Mouse (Mus musculus) liver, embryonic 12.5 days (tissue): ENCODE measurements around the gene Vmn2r73. TPM values are rescaled to one million over a fixed set of nuclear protein-coding genes. Genes with fewer than 3 reads are reported as not detected.
"Not testable (repeated sequence)": the region's sequence is repeated elsewhere in the genome, so short reads cannot be mapped to it uniquely, and the experiment has no call there.

Experiments used
- ATAC-seq: fragments of 200-750 bp; cut with Nextera tagmentation; 2 replicates; pipeline ENCODE4 v1.8.0; 2017; ENCODE audit warnings: moderate number of reproducible peaks, mild to moderate bottlenecking, moderate library complexity
- H3K27ac ChIP-seq: fragments of 300-500 bp; sonication (generic); 2 replicates; pipeline ENCODE4 v1.5.1; 2016; ENCODE audit warnings: mild to moderate bottlenecking
- H3K27me3 ChIP-seq: fragments of 300-500 bp; sonication (generic); replicated peaks from 2 replicates; pipeline ENCODE4 v1.6.1; 2016; ENCODE audit warnings: mild to moderate bottlenecking, moderate library complexity
- H3K36me3 ChIP-seq: fragments of 300-500 bp; sonication (generic); 2 replicates; pipeline ENCODE4 v1.6.1; 2016; ENCODE audit warnings: mild to moderate bottlenecking, moderate library complexity
- H3K4me1 ChIP-seq: fragments of 300-500 bp; sonication (generic); 2 replicates; pipeline ENCODE4 v1.6.1; 2016
- H3K4me2 ChIP-seq: fragments of 300-500 bp; sonication (generic); 2 replicates; pipeline ENCODE4 v1.6.1; 2016; ENCODE audit warnings: mild to moderate bottlenecking, moderate library complexity
- H3K4me3 ChIP-seq: fragments of 300-500 bp; sonication (generic); 2 replicates; pipeline ENCODE4 v1.5.1; 2016; ENCODE audit warnings: mild to moderate bottlenecking, moderate library complexity
- H3K9ac ChIP-seq: fragments of 300-500 bp; sonication (generic); 2 replicates; pipeline ENCODE4 v1.6.1; 2016; ENCODE audit warnings: mild to moderate bottlenecking, moderate library complexity
- H3K9me3 ChIP-seq: fragments of 300-500 bp; sonication (generic); replicated peaks from 2 replicates; pipeline ENCODE4 v1.6.1; 2016; ENCODE audit warnings: mild to moderate bottlenecking, moderate library complexity
- WGBS: fragments of 180-500 bp; shearing (Covaris S2); methylation state at CpG from one replicate; pipeline ENCODE4 v1.1.7; 2016; ENCODE audit not compliant: insufficient replicate concordance; 5-methylcytosine and 5-hydroxymethylcytosine counted together
- polyA plus RNA-seq: library from polyadenylated mRNA; unstranded; fragments of >200 nt; fragmentation: Nextera tagmentation; extraction: Ambion mirVana; gene quantifications from 2 replicates; pipeline ENCODE4 v1.2.1, GENCODE M21; 2016

The Vmn2r73 gene
- not detected in 2 replicates for polyA plus RNA-seq

- Histone ChIP-seq H3K27ac (no peak within 1 kb of the TSS), H3K4me3 (no peak within 1 kb of the TSS), H3K9ac (no peak within 1 kb of the TSS), H3K9me3 (no peaks in the 10 kb centered on the region), H3K36me3 (no peaks in the 10 kb centered on the region), H3K4me2 (no peak within 1 kb of the TSS), H3K27me3 (no peaks in the 10 kb centered on the region), H3K4me1 (no peaks in the 10 kb centered on the region)
- 70% methylated on average over 1 of the region's 1 CpGs for WGBS
- ATAC-seq = no peak
Observed at GRCm38 (mm10) chr7:85876166-85876565, at the start of gene Vmn2r73. Vmn2r73 (minus strand) TSS chr7:85876266.

- H3K27me3 ChIP-seq = no peaks in the 10 kb centered on the region
- H3K9me3 ChIP-seq = no peaks in the 10 kb centered on the region
- WGBS = 26% methylated on average over 2 of the region's 2 CpGs
- no peak for ATAC-seq
- no peak overlapping the region for H3K4me3 ChIP-seq
- no peak overlapping the region for H3K9ac ChIP-seq
- H3K4me1 ChIP-seq = no peaks in the 10 kb centered on the region
- no peak overlapping the region for H3K4me2 ChIP-seq
- H3K36me3 ChIP-seq = no peaks in the 10 kb centered on the region
- no peak overlapping the region for H3K27ac ChIP-seq
Observed at GRCm38 (mm10) chr7:85840090-85840948, 35.7 kb downstream of the Vmn2r73 start.

GRCm38 (mm10) chr7:85818092-85818491 lies 58.0 kb downstream of the Vmn2r73 start:
- not testable (repeated sequence) for H3K27me3 ChIP-seq, H3K4me3 ChIP-seq, ATAC-seq, H3K4me2 ChIP-seq, H3K9ac ChIP-seq, H3K36me3 ChIP-seq, H3K27ac ChIP-seq, H3K4me1 ChIP-seq, H3K9me3 ChIP-seq
- 20% methylated on average over 6 of the region's 6 CpGs for WGBS

Other genes with a start within 250 kb of the Vmn2r73 start
- gene Vmn2r72, start 121.2 kb downstream of the Vmn2r73 start, polyA plus RNA-seq = not detected in 2 replicates
- gene Vmn2r74, start 85.4 kb upstream of the Vmn2r73 start, polyA plus RNA-seq = not detected in 2 replicates